Mouse (Mus musculus) spleen, embryonic (tissue): ENCODE measurements around the gene Fam229b.

ENCODE experiments used
- CTCF ChIA-PET: fragments of 350-600 bp; sonication (Branson Sonifier 250); formaldehyde crosslinking; loops from one replicate; lab custom pipeline; 2022; lab: Charles Lee

Fam229b gene

DNA sequence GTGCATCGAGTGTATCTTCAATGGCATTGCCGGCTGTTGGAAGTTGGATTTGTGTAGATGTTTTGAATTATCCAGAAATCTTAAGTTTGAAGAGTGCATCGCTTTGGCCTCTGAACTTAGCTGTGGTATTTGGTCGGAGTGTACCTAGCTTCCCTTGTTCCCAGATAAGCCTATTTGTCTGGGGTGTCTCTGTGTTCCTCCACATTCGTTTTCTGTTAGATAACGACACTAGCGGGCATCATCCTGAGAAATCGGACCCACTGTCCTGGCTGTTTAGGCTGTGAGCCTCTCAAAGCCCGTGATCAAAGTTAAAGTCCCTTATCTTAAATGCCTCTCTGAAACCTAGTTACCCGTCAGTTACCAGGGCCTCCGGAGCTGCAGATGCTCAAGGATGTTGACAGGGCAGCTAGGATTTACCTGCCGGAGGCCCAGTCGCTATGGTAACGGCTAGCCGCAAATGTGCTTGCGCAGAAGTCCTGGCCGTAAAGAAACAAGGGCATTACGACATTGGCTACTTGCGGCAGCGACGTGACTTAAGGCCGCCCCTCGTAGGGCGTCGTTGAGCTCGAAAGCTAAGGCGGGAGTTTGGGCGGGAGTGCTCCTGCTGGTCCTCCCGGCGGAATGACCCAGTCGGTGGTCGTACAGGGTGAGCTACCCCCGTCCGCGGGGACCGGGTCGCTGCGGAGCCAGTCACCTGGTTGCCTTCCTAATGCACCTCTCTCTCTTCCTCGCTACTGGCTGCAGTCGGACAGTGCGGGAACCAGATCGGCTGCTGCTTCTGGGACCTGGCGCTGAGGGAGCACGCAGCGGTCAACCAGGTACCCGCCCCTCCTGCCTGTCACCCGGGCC is at the start of gene Fam229b, which contains the start of gene Tube1:
Fam229b (minus strand) TSS at position 453 of the 849 bp plus-strand sequence.
Tube1 (plus strand) TSS at position 515 of the 849 bp plus-strand sequence.
- CTCF ChIA-PET = no interaction called here

DNA sequence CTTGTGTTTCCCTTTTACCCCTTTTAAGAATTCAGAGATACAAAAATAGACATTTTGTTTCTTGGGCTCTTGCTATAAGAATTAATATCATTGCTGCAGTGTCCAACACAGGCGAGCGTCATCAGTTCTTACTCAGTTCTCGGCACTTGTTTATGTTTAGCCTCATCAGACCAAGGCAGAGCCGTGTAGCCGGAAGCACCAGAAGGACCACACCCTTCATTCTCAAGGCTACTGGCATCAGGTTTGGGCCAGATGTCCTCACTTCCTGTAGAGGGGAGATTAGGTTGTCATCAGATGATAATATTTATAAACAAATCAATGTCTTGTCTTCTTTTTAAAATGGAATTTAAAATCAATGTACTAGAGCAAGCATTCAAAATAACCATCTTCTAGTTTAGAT is 43.3 kb upstream of the Fam229b start:
- CTCF ChIA-PET = no interaction called here

DNA sequence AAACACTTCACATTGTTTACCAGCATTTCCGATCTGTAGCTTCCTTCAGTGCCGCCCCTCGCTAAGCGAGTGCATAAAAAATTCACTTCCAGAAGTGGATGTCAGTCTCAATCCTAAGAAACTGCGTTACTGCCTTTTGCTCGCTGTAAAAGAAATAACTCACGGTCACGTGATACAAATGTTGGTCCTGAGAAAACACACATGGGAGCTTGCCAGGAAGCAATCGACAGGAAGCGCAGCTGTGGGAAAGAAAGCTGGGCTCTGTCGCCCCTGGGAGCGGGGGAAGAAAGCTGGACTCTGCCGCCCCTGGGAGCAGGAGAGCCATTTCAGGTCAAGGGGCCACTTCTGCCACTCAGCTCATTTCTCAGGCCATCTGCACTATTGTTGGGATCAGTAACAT is 39.4 kb upstream of the Fam229b start:
- CTCF ChIA-PET = no interaction called here

DNA sequence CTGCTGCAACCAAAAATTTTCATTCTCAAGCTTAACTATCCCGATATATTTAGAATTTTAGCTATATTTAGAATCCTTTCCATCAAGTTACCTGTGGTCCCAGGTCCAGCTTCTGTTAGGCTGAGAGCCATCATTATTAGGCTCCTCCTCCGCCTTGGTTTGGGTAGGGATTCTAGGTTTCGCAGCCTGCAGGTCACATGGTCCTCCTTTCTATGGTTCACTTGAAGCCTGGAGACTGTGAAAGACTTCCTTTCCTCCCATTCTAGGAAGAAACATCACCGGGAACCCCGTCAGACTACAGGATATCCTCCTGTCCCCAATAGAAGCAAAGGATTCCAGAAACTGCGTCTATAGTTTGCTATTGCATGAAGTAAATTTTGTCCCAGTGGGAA is 38.8 kb upstream of the Fam229b start:
- CTCF ChIA-PET = no interaction called here

DNA sequence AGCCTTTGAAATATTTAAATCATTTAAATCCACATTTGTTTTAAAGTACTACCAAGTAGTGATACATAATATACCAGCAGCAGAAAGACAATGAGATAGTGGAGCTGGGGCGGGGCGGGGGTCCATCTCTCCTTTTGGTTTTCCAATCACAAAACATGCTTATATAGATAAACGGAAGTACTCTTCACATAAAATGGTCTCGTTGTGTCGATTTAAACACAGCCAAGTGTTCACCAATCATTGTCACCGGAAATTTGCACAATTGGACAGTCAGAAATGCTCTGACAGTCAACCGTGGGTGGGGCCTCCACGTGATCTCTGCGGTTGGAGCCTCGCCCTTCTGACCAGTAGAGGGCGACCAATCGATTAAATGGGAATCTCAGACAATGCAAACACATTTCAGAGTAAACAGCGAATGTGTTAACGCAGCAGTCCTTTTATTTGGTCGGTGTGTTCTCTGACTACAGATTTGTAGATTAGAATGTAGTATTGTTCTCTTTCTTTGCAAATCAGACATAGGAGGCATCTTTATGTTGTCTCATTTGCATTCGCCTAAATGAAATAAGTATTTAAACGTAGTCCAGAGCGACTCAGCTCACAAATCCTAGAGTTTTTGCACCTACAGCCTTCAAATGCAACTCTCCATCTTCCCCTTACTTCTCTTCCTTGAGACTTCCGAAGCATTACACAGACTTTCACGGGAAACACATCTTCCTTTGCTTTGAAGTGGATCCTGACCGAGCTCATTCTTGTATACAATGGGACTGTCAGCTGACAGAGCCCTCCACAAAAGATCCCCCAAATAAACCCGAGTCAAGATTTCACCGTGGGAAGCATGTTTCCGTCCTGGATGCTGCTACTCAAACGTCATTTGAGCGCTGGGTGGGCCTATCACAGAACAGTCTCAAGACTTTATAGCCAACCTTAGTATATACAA is 38.2 kb upstream of the Fam229b start:
- CTCF ChIA-PET = interaction anchor here (0.6 to 1.8 kb wide), 3 partner anchors 68 to 348 kb away, joined by 3 to 6 read pairs (median 4); no protein-coding TSS in a partner anchor

DNA sequence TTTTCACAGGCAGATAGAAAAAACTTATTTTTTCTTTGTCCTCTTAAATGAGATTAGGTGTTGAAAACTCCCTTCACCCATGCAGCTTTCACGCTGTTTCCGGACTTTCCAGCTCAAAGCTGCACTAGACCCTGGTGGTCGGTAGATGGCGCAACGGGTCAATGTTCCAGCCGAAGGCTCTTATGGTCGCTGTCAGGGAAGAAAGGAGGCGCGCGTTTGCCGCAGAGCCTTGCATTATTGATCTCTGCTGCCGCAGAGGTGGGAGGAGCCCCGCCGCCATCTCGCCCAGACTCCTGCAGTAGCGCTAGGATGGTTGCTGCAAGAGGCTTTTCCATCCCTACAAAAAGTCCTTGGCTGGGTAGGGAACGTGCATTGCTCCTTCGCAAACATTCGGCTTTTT is 37.4 kb upstream of the Fam229b start:
- CTCF ChIA-PET = interaction anchor here (1.0 to 1.8 kb wide), 3 partner anchors 69 to 348 kb away, joined by 3 to 6 read pairs (median 3); no protein-coding TSS in a partner anchor

DNA sequence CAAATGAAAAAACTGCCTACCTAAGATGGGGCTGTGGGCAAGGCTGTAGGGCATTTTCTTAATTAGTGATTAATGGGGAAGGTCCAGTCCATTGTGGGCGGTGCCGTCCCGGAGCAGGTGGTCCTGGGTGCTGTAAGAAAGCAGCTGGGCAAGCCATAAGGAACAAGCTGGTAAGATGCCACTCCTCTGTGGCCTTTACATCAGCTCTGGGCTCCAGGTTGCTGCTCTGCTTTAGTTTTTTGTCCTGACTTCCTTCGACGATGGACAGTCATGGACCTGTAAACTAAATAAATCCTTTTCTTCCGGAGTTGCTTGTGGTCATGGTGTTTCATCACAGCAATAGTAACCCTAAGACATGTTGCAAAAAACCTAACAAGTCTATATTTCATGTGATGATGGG is 37.0 kb upstream of the Fam229b start:
- CTCF ChIA-PET = interaction anchor here (0.6 to 1.8 kb wide), 4 partner anchors 13 to 349 kb away, joined by 3 to 6 read pairs (median 3); no protein-coding TSS in a partner anchor

DNA sequence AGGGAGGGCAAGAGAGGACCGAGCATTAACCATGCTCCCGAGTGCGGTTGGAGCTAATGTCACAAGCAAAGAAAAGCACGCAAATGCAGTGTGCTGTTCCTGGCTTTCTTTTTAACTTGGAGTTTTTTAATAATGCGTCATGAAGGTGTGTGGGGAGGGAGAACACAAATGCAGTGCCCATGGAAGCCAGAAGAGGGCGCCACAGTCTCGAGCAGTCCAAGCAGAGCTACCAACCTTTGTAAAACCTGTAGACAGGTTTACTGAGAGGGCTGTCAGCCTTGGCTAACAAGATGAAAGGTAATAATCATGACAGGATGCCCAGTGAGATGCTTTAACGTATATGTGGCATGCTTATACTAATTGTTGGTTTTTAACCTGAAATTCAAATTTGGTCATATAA is 36.5 kb upstream of the Fam229b start:
- CTCF ChIA-PET = interaction anchor here (0.6 to 1.8 kb wide), 5 partner anchors 12 to 352 kb away, joined by 3 to 6 read pairs (median 6); no protein-coding TSS in a partner anchor

DNA sequence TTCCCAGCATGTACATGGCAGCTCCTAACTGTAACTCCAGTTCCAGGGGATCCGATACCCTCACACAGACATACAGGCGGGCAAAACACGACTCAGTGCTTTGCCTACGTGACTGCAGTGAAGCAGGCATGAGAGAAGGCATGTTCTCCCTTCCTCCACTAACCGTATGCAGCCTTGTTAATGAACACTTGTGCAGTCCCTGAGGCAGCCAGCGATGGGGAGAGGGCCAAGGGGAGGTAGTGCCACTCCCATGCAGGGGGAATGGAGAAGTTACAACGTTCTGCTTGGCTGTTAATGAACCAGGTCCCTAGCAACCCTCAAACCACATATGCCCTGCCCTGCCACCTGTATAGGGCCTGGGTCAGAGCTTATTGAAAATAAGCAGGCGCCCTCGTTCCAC is 35.9 kb upstream of the Fam229b start:
- CTCF ChIA-PET = interaction anchor here (0.8 to 1.8 kb wide), 3 partner anchors 70 to 353 kb away, joined by 6 read pairs; no protein-coding TSS in a partner anchor

DNA sequence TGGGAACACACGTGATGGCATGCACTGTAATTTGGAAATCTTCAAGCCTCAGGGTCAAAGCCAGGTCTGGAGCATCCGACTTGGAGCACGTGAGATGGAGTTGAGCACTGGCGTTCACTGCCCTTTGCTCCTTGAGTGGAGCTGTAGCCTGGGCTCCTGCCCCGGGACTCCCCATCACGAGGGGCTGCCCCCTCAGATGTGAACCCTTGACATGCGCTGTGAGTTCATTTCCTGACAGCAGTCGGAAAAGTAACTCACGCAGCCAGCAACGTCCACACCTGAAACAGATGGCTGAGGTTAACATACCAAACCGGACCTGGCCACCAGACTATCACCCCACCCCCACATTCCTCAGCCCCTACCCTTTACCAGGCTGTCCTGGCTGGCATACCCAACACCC is 33.9 kb upstream of the Fam229b start:
- CTCF ChIA-PET = no interaction called here

DNA sequence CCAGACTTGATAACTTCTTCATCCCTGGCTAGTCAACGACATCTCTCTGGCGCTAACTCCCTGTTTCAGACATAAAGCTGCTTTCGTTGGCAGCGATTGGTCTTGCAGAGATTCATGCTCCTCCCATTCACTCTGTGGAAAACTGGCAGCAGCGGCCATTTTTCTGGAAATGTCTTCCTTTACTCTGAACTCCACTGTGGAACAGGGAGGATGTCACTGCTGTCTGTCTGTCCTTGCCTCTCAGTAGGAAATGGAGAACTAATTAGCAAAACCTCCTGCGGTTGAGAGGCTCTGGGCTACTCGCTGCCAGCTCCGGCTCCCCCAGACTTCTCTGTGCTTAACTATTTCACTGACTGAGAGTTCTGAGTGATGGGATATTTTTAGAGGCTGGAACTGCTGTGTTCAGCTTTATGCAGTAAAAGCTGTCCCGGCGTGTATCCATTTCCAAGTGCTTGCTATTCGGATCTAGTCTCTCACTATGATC is 32.0 kb upstream of the Fam229b start:
- CTCF ChIA-PET = no interaction called here

DNA sequence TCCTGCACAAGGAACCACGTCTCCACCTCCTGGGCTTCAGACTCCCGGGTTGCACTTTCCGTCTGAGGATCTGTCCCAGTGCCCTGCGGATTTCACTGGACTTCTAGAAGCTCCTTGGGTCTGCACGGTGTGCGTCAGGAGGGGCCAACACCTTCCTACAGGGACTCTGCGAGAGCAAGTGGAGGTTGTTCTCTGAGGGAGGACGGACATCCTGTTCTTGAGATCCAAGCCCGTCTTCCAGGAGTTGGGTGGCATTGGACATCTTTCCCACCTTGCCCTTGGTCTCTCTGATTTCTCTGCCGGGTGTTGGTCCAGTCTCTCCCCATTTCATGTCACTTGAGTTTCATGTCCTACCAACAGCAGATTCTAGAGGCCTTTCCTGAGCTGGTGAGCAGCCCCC is 30.0 kb upstream of the Fam229b start, which contains the start of gene Ccn6:
Ccn6 (minus strand) TSS at position 101 of the 400 bp plus-strand sequence.
- CTCF ChIA-PET = no interaction called here

DNA sequence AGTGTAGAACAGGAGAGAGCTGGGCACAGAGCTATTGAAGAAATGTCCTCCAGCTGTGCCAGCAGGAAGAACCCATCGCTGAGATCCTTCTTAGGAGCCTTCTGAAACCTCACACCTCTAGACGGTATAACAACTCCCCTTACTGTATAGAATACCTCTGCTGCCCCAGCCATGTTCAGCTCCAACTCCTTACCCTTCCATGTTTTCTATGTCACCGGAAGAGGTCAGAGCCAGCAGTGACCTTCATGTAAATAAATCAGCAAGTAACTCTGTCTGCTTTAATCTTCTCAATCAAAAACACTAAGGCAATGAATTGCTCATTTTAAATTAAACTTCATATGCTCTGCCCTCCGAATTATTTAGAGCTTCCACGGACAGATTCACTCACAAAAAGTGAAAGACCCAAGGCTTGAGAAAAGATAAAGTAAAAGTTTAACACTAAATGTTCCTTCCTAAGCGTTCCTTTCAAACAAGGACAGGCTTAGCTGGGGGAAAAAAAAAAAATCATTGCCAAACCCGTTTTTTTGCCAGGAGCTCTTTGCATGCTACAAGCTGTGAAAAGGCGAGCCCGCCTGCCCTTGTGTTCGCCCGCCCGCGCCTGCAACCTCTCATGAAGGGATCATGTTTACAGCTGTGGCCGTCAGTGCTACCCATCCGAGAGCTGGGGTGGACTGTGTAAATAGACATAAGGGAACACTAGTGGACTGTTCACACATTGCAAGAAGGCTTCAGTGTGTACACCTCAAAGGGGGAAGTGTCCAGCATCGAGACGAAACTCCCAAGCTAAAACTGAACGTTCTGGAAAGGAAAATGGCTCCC is 29.2 kb upstream of the Fam229b start:
- CTCF ChIA-PET = no interaction called here

DNA sequence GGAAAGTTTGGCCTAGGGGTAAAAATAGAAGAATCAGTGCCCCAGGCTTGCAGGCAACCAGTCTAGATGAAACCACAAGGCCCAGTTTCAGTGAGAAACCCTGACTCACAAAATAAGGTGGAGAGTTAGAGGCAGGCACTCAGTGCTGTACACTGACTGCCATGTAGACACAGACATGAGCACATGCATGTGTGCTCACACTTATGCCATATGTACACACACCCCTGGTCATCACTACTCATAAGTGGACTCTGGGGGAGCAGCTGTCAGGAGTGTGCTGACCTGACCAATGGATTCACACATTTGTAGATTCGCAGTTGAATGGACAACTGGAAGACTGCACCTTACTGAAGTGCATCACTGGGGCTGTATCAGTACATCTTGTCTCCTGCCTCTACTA is 27.7 kb upstream of the Fam229b start:
- CTCF ChIA-PET = no interaction called here

DNA sequence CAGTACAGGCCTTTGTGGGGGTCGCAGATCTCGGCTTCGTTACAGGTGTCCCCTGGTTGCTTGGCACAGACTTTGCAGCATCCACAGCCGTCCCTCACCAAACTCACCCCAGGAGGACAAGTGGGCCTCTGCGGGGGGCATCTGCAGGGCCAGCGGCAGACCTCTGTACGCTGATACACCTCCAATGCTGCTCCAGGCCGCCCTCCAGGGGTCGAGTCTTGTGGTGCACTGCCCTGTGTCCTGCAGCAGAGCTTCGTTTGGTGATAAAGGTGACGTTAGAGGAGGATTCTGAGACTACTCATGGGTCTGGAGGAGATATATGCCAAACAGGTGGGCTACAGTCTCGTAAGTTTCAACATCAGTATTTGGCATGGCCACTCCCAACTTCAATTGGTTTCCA is 24.6 kb upstream of the Fam229b start:
- CTCF ChIA-PET = interaction anchor here (0.6 kb wide), 1 partner anchor 12 kb away, joined by 3 read pairs; no protein-coding TSS in a partner anchor

DNA sequence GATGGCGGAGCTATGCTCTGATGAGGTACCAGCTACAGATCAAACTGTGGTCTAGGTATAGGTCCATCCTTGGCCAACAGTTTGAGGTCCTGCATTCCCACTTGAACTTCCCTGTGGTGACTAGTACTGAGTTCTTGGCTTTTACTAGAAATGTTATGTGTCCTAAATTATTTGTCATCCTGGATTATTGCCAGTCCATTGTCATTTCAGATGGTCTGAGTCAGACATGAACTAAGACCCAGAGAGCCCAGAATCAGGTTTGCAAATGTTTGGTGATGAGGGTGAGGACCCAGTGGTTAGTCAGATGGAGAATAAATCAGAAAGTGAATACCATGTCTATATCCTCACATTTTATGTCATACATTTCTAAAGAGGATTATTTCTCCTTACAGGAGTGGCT is 23.6 kb upstream of the Fam229b start:
- CTCF ChIA-PET = no interaction called here

DNA sequence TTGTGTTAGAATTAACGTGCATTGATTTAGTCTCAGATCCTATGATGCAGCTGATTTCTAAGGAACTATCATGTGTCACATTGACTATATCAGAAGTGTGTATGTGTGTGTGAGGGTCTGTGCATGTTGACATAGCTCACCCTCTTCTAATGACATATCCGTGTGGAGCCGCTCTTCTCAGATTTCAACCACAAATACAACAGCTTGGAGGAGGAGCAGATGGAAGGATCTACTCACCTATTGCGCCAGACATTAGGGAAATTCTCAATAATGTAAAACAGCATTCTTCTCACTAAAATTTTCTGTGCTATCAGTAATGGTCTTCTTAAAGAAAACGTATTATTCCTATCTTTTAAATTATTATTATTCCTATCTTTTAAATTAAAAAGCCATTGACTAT is 23.0 kb upstream of the Fam229b start:
- CTCF ChIA-PET = no interaction called here

DNA sequence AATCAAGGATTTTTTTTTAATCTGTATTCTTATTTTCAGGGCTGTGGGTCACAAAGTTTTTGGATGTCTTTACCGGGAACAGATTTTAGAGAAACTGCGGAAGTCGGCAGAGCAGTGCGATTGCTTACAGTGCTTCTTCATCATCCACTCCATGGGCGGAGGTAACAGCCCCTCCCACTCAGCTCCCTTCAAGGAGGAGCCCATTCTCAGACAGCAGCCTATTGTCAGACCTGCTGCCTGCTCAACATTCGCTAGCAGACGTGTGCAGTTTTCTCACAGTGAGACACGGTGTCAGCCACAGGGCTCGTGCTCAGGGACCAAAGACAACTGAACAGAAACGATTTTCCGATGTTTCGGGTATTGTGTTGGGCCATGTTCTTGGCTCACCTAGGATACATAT is 8.5 kb upstream of the Fam229b start:
- CTCF ChIA-PET = no interaction called here

DNA sequence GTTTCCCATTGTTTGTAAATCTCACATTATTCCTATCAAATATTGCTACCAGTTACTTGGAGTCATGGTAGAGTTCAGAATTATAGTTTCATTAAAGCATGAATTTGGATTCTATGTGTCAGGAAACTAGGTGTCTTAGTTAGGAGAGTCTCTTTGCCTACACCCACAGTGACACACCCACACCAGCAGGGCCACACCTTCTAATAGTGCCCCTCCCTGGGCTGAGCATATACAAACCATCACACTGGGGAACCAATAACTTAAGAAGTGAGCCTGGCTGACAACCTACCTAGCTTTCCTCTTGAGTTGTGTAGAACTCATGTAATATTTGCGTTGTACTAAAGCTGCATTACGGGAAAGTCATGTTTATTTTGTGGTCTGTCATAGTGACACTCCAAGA is 7.7 kb upstream of the Fam229b start:
- CTCF ChIA-PET = no interaction called here

DNA sequence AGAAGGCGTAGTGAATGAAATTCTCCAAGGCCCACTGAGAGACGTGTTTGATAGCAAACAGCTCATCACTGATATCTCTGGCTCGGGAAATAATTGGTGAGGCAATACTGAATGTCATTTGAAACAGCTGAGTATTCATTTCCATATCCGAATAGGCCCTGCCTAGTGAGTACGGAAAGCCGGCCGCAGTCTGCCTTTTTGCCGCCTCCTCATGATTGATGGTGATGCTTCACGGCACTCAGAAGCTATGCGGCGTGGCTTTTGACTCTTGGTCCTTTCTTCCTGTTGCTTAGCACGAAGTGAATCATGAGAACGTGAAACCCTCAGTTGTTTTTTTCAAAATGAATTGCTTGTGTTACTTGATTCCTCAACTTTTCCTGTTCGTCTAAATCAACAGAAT is 7.1 kb upstream of the Fam229b start:
- CTCF ChIA-PET = no interaction called here

DNA sequence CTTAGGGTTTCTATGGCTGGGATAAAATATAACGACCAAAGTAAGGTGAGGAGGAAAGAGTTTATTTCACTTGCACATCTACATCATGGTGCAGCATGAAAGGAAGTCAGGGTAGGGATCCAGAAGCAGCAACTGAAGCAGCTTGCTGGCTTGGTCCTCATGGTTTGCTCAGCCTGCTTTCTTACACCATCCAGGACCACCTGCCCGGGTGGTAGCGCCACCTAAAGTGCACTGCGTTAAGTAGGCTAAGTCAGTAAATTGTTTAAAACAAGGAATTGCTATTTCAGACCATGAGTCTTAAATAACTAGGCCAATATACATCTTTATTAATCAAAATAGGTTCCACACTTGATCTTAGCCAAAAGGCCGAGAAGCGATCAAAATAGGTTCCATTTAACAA is 5.0 kb upstream of the Fam229b start:
- CTCF ChIA-PET = no interaction called here
